Mouse (Mus musculus): ENCODE results near the gene Chrna5. TPM values are rescaled to one million over a fixed set of nuclear protein-coding genes. Genes with fewer than 3 reads are reported as not detected.

The Chrna5 gene
- polyA plus RNA-seq, 1 experiment = not detected

GRCm38 (mm10) chr9:55041389-55041788 is 60.7 kb downstream of the Chrna5 start:
- TF ChIP-seq CTCF (IDR thresholded peaks at IDR 0.05; ENCODE audit: borderline replicate concordance, insufficient read depth, low read length) (no peak), POLR2A (IDR thresholded peaks at IDR 0.05; ENCODE audit: low read depth, low read length) (no peak)
- Histone ChIP-seq H3K4me1 (ENCODE audit: control insufficient read depth, insufficient read depth, low read length) (no peaks in the 10 kb centered on the region), H3K4me3 (ENCODE audit: insufficient read depth, low read length) (no peak overlapping the region), H3K27ac (ENCODE audit: insufficient read depth, low read length) (no peak overlapping the region)

DNA sequence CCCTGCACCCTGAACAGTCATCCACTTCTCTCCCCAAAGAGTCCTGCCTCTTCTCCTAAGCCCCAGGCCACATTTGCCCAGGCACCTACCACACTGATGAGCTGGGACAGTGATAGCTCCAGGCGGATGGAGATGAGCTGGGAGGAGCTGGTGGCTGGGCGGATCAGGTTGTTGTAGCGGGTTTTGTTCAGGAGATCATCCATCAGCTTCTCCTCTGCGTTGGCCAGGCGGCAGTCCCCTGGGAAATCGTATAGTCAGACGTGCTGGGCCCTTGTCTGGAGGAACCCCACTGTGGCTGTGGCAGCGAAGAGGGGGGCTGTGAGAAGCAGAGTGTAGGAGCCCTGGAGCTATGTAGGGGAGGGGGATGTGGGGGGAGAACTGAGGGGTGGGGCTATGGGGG is 63.0 kb downstream of the Chrna5 start:
- H3K4me1 ChIP-seq (ENCODE audit: control insufficient read depth, insufficient read depth, low read length) = no peaks in the 10 kb centered on the region
- H3K4me3 ChIP-seq (ENCODE audit: insufficient read depth, low read length) = no peak overlapping the region
- TF ChIP-seq POLR2A (IDR thresholded peaks at IDR 0.05; ENCODE audit: low read depth, low read length) = no peak
- TF ChIP-seq CTCF (IDR thresholded peaks at IDR 0.05; ENCODE audit: borderline replicate concordance, insufficient read depth, low read length) = no peak

GRCm38 (mm10) chr9:55045001-55045400 is 64.3 kb downstream of the Chrna5 start:
- TF ChIP-seq POLR2A (IDR thresholded peaks at IDR 0.05; ENCODE audit: low read depth, low read length) = no peak
- TF ChIP-seq CTCF (IDR thresholded peaks at IDR 0.05; ENCODE audit: borderline replicate concordance, insufficient read depth, low read length) = no peak
- no peak overlapping the region for H3K4me3 ChIP-seq (ENCODE audit: insufficient read depth, low read length)
- H3K4me1 ChIP-seq (ENCODE audit: control insufficient read depth, insufficient read depth, low read length) = no peaks in the 10 kb centered on the region
- H3K27ac ChIP-seq (ENCODE audit: insufficient read depth, low read length) = no peak overlapping the region

More for the DNA sequence above, 63.0 kb downstream of the Chrna5 start:
- H3K27ac ChIP-seq (ENCODE audit: insufficient read depth, low read length) = no peak overlapping the region

GRCm38 (mm10) chr9:55046764-55047163 is 66.1 kb downstream of the Chrna5 start:
- Histone ChIP-seq H3K4me3 (ENCODE audit: insufficient read depth, low read length) (no peak overlapping the region), H3K4me1 (ENCODE audit: control insufficient read depth, insufficient read depth, low read length) (no peaks in the 10 kb centered on the region), H3K27ac (ENCODE audit: insufficient read depth, low read length) (no peak overlapping the region)
- TF ChIP-seq POLR2A (IDR thresholded peaks at IDR 0.05; ENCODE audit: low read depth, low read length) (no peak), CTCF (IDR thresholded peaks at IDR 0.05; ENCODE audit: borderline replicate concordance, insufficient read depth, low read length) (no peak)

- Histone ChIP-seq H3K27ac (ENCODE audit: insufficient read depth, low read length) (no peak within 1 kb of the TSS), H3K4me1 (ENCODE audit: control insufficient read depth, insufficient read depth, low read length) (no peaks in the 10 kb centered on the region), H3K4me3 (ENCODE audit: insufficient read depth, low read length) (peak within 1 kb of the TSS; percentile 3; the same call in 1 of the 2 replicates)
- TF ChIP-seq CTCF (IDR thresholded peaks at IDR 0.05; ENCODE audit: borderline replicate concordance, insufficient read depth, low read length) (no peak), POLR2A (IDR thresholded peaks at IDR 0.05; ENCODE audit: low read depth, low read length) (no peak)
Observed at GRCm38 (mm10) chr9:55048211-55048880, 67.7 kb downstream of the Chrna5 start, which contains the start of gene Chrnb4. Gene Chrnb4, minus strand, starts transcription at chr9:55048779.

- Histone ChIP-seq H3K27ac (ENCODE audit: insufficient read depth, low read length) (no peak overlapping the region), H3K4me3 (ENCODE audit: insufficient read depth, low read length) (no peak overlapping the region), H3K4me1 (ENCODE audit: control insufficient read depth, insufficient read depth, low read length) (no peaks in the 10 kb centered on the region)
- TF ChIP-seq POLR2A (IDR thresholded peaks at IDR 0.05; ENCODE audit: low read depth, low read length) (no peak), CTCF (IDR thresholded peaks at IDR 0.05; ENCODE audit: borderline replicate concordance, insufficient read depth, low read length) (no peak)
Observed at GRCm38 (mm10) chr9:55055386-55055930, 74.8 kb downstream of the Chrna5 start.

Other genes starting within 250 kb of the Chrna5 start
- gene Wdr61, start 246.4 kb upstream of the Chrna5 start, polyA plus RNA-seq (2011; ENCODE audit: insufficient read length, low read depth, missing spikeins) = 80.0 and 81.6 TPM in 2 replicates
- gene Crabp1, start 216.1 kb upstream of the Chrna5 start, polyA plus RNA-seq (2011; ENCODE audit: insufficient read length, low read depth, missing spikeins) = 344 and 514 TPM in 2 replicates
- gene Ireb2, start 117.1 kb upstream of the Chrna5 start, polyA plus RNA-seq (2011; ENCODE audit: insufficient read length, low read depth, missing spikeins) = 70.4 and 78.4 TPM in 2 replicates
- gene Hykk, start 63.6 kb upstream of the Chrna5 start, polyA plus RNA-seq (2011; ENCODE audit: insufficient read length, low read depth, missing spikeins) = 8.2 TPM in 2 replicates
- gene Psma4, start 30.1 kb upstream of the Chrna5 start, polyA plus RNA-seq (2011; ENCODE audit: insufficient read length, low read depth, missing spikeins) = 238 and 265 TPM in 2 replicates
- 0.65 and 4.8 TPM in 2 replicates for gene AY074887, start 29.9 kb upstream of the Chrna5 start, polyA plus RNA-seq (2011; ENCODE audit: insufficient read length, low read depth, missing spikeins)
- gene Chrna3, start 45.7 kb downstream of the Chrna5 start, polyA plus RNA-seq (2011; ENCODE audit: insufficient read length, low read depth, missing spikeins) = not detected in 2 replicates
- not detected in 2 replicates for gene Chrnb4, start 67.9 kb downstream of the Chrna5 start, polyA plus RNA-seq (2011; ENCODE audit: insufficient read length, low read depth, missing spikeins)
- gene Ube2q2, start 168.0 kb downstream of the Chrna5 start, polyA plus RNA-seq (2011; ENCODE audit: insufficient read length, low read depth, missing spikeins) = 33.4 and 40.7 TPM in 2 replicates
- 30.0 and 30.1 TPM in 2 replicates for gene Fbxo22, start 228.0 kb downstream of the Chrna5 start, polyA plus RNA-seq (2011; ENCODE audit: insufficient read length, low read depth, missing spikeins)

Measured in embryonic fibroblast, embryonic 13.5 days (primary cell).